Mouse (Mus musculus): Measurements from ENCODE around the gene Ccdc148. TPM values are rescaled to one million over a fixed set of nuclear protein-coding genes. Genes with fewer than 3 reads are reported as not detected.

Ccdc148 gene
- total RNA-seq, 2 experiments from 2014 or later, result not detected

- ATAC-seq (replicated peaks; ENCODE audit: poor library complexity, severe bottlenecking), result no peak
These were observed 21.0 kb upstream of the Ccdc148 start for GRCm38 (mm10) chr2:59181321-59182113.

GRCm38 (mm10) chr2:59179487-59179886 lies 19.0 kb upstream of the Ccdc148 start:
- no peak for ATAC-seq (replicated peaks; ENCODE audit: poor library complexity, severe bottlenecking)

- no peak for ATAC-seq (replicated peaks; ENCODE audit: poor library complexity, severe bottlenecking)
These were observed 18.5 kb upstream of the Ccdc148 start for GRCm38 (mm10) chr2:59178960-59179359.

GRCm38 (mm10) chr2:59178191-59178590 lies 17.7 kb upstream of the Ccdc148 start:
- ATAC-seq (replicated peaks; ENCODE audit: poor library complexity, severe bottlenecking), result no peak

GRCm38 (mm10) chr2:59175926-59176325 lies 15.4 kb upstream of the Ccdc148 start:
- ATAC-seq (replicated peaks; ENCODE audit: poor library complexity, severe bottlenecking), result no peak

GRCm38 (mm10) chr2:59171533-59171932 lies 11.1 kb upstream of the Ccdc148 start:
- 0 out of 2 replicates have a peak, but pooled peaks have one; percentile 22 for ATAC-seq (replicated peaks; ENCODE audit: poor library complexity, severe bottlenecking)

- ATAC-seq (replicated peaks; ENCODE audit: poor library complexity, severe bottlenecking), result no peak
These were observed 10.1 kb upstream of the Ccdc148 start for GRCm38 (mm10) chr2:59170593-59170992.

GRCm38 (mm10) chr2:59170208-59170589 lies 9.7 kb upstream of the Ccdc148 start:
- no peak for ATAC-seq (replicated peaks; ENCODE audit: poor library complexity, severe bottlenecking)

GRCm38 (mm10) chr2:59169572-59170207 lies 9.2 kb upstream of the Ccdc148 start:
- no peak for ATAC-seq (replicated peaks; ENCODE audit: poor library complexity, severe bottlenecking)

GRCm38 (mm10) chr2:59167830-59168229 lies 7.3 kb upstream of the Ccdc148 start:
- no peak for ATAC-seq (replicated peaks; ENCODE audit: poor library complexity, severe bottlenecking)

- ATAC-seq (replicated peaks; ENCODE audit: poor library complexity, severe bottlenecking), result no peak
These were observed 6.5 kb upstream of the Ccdc148 start for GRCm38 (mm10) chr2:59166976-59167375.

GRCm38 (mm10) chr2:59162285-59162600 lies 1.8 kb upstream of the Ccdc148 start:
- ATAC-seq (replicated peaks; ENCODE audit: poor library complexity, severe bottlenecking), result no peak

- ATAC-seq (replicated peaks; ENCODE audit: poor library complexity, severe bottlenecking), result peak; percentile 49
These were observed 1.2 kb upstream of the Ccdc148 start for GRCm38 (mm10) chr2:59161441-59162284.

- peak; percentile 0; the same call in 1 of the 2 replicates for ATAC-seq (replicated peaks; ENCODE audit: poor library complexity, severe bottlenecking)
These were observed 548 bp upstream of the Ccdc148 start for GRCm38 (mm10) chr2:59161021-59161440.

GRCm38 (mm10) chr2:59159961-59160604 lies 400 bp downstream of the Ccdc148 start:
- ATAC-seq (replicated peaks; ENCODE audit: poor library complexity, severe bottlenecking), result peak; percentile 2; the same call in 1 of the 2 replicates

- ATAC-seq (replicated peaks; ENCODE audit: poor library complexity, severe bottlenecking), result no peak
These were observed 2.4 kb downstream of the Ccdc148 start for GRCm38 (mm10) chr2:59158117-59158516.

GRCm38 (mm10) chr2:59155428-59155827 lies 5.1 kb downstream of the Ccdc148 start:
- no peak for ATAC-seq (replicated peaks; ENCODE audit: poor library complexity, severe bottlenecking)

GRCm38 (mm10) chr2:59131044-59131443 lies 29.4 kb downstream of the Ccdc148 start:
- ATAC-seq (replicated peaks; ENCODE audit: poor library complexity, severe bottlenecking), result no peak

GRCm38 (mm10) chr2:59129821-59130220 lies 30.7 kb downstream of the Ccdc148 start:
- no peak for ATAC-seq (replicated peaks; ENCODE audit: poor library complexity, severe bottlenecking)

- ATAC-seq (replicated peaks; ENCODE audit: poor library complexity, severe bottlenecking), result no peak
These were observed 31.5 kb downstream of the Ccdc148 start for GRCm38 (mm10) chr2:59129023-59129422.

All from granulocyte monocyte progenitor cell, adult 5-6 weeks (primary cell).